Mouse (Mus musculus): ENCODE measurements around the gene Dctn3. TPM values are rescaled to one million over a fixed set of nuclear protein-coding genes. Genes with fewer than 3 reads are reported as not detected.

Dctn3 gene
- polyA plus RNA-seq, 1 experiment = 155 TPM

DNA sequence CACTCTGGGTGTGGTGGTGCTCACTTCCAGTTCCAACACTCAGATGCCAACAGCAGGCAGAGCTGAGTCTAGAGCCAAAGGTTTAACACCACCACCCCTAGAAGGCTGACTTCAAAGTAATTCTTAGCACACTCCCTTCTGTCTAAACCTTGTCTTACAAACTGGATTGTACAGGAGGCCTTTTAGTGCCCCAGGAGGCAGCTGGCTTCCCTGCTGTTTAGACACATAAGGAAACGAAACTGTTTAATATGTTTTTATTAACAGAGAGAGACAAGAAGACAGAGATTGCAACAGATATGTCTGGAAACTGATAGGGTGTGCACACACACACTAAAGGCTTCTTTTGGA, 15.3 kb upstream of the Dctn3 start:
- Histone ChIP-seq H3K27me3 (ENCODE audit: control insufficient read depth, insufficient read depth, insufficient read length) (peaks cover 2% of the 10 kb centered on the region), H3K36me3 (ENCODE audit: control insufficient read depth, insufficient read depth) (no peaks in the 10 kb centered on the region), H3ac (ENCODE audit: control insufficient read depth, insufficient read length) (no peak overlapping the region), H3K4me3 (no peak overlapping the region), H3K4me2 (ENCODE audit: low read depth) (peak overlapping the region; percentile 63), H3K79me2 (ENCODE audit: control insufficient read depth, insufficient read depth) (peaks cover 14% of the 10 kb centered on the region)
- TF ChIP-seq REST (IDR thresholded peaks at IDR 0.05; ENCODE audit: insufficient read depth, insufficient read length) (no peak), MAX (IDR thresholded peaks at IDR 0.05; ENCODE audit: low read depth) (no peak), POLR2AphosphoS2 (IDR thresholded peaks at IDR 0.05; ENCODE audit: insufficient read length, low read depth) (no peak)

GRCm38 (mm10) chr4:41737602-41738255, 14.8 kb upstream of the Dctn3 start:
- H3K79me2 ChIP-seq (ENCODE audit: control insufficient read depth, insufficient read depth) = peaks cover 14% of the 10 kb centered on the region
- peak overlapping the region; percentile 63 for H3K4me2 ChIP-seq (ENCODE audit: low read depth)
- H3ac ChIP-seq (ENCODE audit: control insufficient read depth, insufficient read length) = no peak overlapping the region
- TF ChIP-seq USF1 (IDR thresholded peaks at IDR 0.05; ENCODE audit: low read depth) (no peak), TCF12 (IDR thresholded peaks at IDR 0.05; ENCODE audit: insufficient read depth, poor library complexity, severe bottlenecking) (no peak), MAX (IDR thresholded peaks at IDR 0.05; ENCODE audit: low read depth) (no peak), MYOG (IDR thresholded peaks at IDR 0.05; ENCODE audit: control insufficient read depth in 1 of 3, insufficient read depth in 1 of 3, insufficient read length in 2 of 3, low read depth in 2 of 3) (peak in 1 of 3 experiments; percentile 8), TCF3 (IDR thresholded peaks at IDR 0.05; ENCODE audit: insufficient read length, low read depth) (no peak), SRF (IDR thresholded peaks at IDR 0.05; ENCODE audit: control insufficient read depth, insufficient read length, low read depth) (no peak), E2F4 (IDR thresholded peaks at IDR 0.05; ENCODE audit: insufficient read depth) (no peak), POLR2AphosphoS2 (IDR thresholded peaks at IDR 0.05; ENCODE audit: insufficient read length, low read depth) (peak; percentile 70)
- H3K4me3 ChIP-seq = no peak overlapping the region
- peaks cover 7% of the 10 kb centered on the region for H3K27me3 ChIP-seq (ENCODE audit: control insufficient read depth, insufficient read depth, insufficient read length)
- no peaks in the 10 kb centered on the region for H3K36me3 ChIP-seq (ENCODE audit: control insufficient read depth, insufficient read depth)

GRCm38 (mm10) chr4:41731052-41731765, 8.2 kb upstream of the Dctn3 start, which contains the start of gene Arid3c:
Arid3c (minus strand) TSS chr4:41731142.
- peaks cover 60% of the 10 kb centered on the region for H3K27me3 ChIP-seq (ENCODE audit: control insufficient read depth, insufficient read depth, insufficient read length)
- TF ChIP-seq POLR2A (IDR thresholded peaks at IDR 0.05; ENCODE audit: insufficient read length, low read depth) = no peak
- no peak for TF ChIP-seq POLR2AphosphoS2 (IDR thresholded peaks at IDR 0.05; ENCODE audit: insufficient read length, low read depth)
- TF ChIP-seq MYOG (IDR thresholded peaks at IDR 0.05; ENCODE audit: control insufficient read depth in 1 of 3, insufficient read depth in 1 of 3, insufficient read length in 2 of 3, low read depth in 2 of 3) = no peak
- no peak for TF ChIP-seq E2F4 (IDR thresholded peaks at IDR 0.05; ENCODE audit: insufficient read depth)
- no peak for TF ChIP-seq CEBPB (IDR thresholded peaks at IDR 0.05; ENCODE audit: insufficient read depth, poor library complexity, severe bottlenecking)
- TF ChIP-seq SRF (IDR thresholded peaks at IDR 0.05; ENCODE audit: control insufficient read depth, insufficient read length, low read depth) = no peak
- TF ChIP-seq TCF3 (IDR thresholded peaks at IDR 0.05; ENCODE audit: insufficient read length, low read depth) = no peak
- no peak for TF ChIP-seq TCF12 (IDR thresholded peaks at IDR 0.05; ENCODE audit: insufficient read depth, poor library complexity, severe bottlenecking)
- no peak for TF ChIP-seq MAX (IDR thresholded peaks at IDR 0.05; ENCODE audit: low read depth)
- TF ChIP-seq REST (IDR thresholded peaks at IDR 0.05; ENCODE audit: insufficient read depth, insufficient read length) = no peak
- no peak for TF ChIP-seq MYOD1 (IDR thresholded peaks at IDR 0.05; ENCODE audit: control insufficient read depth in 1 of 3, insufficient read length in 2 of 3, low read depth in 2 of 3)
- TF ChIP-seq USF1 (IDR thresholded peaks at IDR 0.05; ENCODE audit: low read depth) = no peak
- no peak within 1 kb of the TSS for H3K4me3 ChIP-seq
- no peaks in the 10 kb centered on the region for H3K79me2 ChIP-seq (ENCODE audit: control insufficient read depth, insufficient read depth)
- no peak within 1 kb of the TSS for H3ac ChIP-seq (ENCODE audit: control insufficient read depth, insufficient read length)
- H3K4me2 ChIP-seq (ENCODE audit: low read depth) = peak within 1 kb of the TSS; percentile 34
- H3K36me3 ChIP-seq (ENCODE audit: control insufficient read depth, insufficient read depth) = no peaks in the 10 kb centered on the region

GRCm38 (mm10) chr4:41726826-41727621, 4.1 kb upstream of the Dctn3 start:
- TF ChIP-seq CEBPB (IDR thresholded peaks at IDR 0.05; ENCODE audit: insufficient read depth, poor library complexity, severe bottlenecking) = no peak
- peak in 1 of 3 experiments; percentile 13 for TF ChIP-seq MYOD1 (IDR thresholded peaks at IDR 0.05; ENCODE audit: control insufficient read depth in 1 of 3, insufficient read length in 2 of 3, low read depth in 2 of 3)
- no peak for TF ChIP-seq REST (IDR thresholded peaks at IDR 0.05; ENCODE audit: insufficient read depth, insufficient read length)
- TF ChIP-seq POLR2A (IDR thresholded peaks at IDR 0.05; ENCODE audit: insufficient read length, low read depth) = no peak
- TF ChIP-seq TCF12 (IDR thresholded peaks at IDR 0.05; ENCODE audit: insufficient read depth, poor library complexity, severe bottlenecking) = no peak
- TF ChIP-seq TCF3 (IDR thresholded peaks at IDR 0.05; ENCODE audit: insufficient read length, low read depth) = no peak
- no peaks in the 10 kb centered on the region for H3K36me3 ChIP-seq (ENCODE audit: control insufficient read depth, insufficient read depth)

More at GRCm38 (mm10) chr4:41726826-41727621, 4.1 kb upstream of the Dctn3 start:
- H3ac ChIP-seq (ENCODE audit: control insufficient read depth, insufficient read length) = no peak overlapping the region
- H3K27me3 ChIP-seq (ENCODE audit: control insufficient read depth, insufficient read depth, insufficient read length) = peaks cover 62% of the 10 kb centered on the region
- H3K79me2 ChIP-seq (ENCODE audit: control insufficient read depth, insufficient read depth) = peaks cover 6% of the 10 kb centered on the region
- H3K4me3 ChIP-seq = no peak overlapping the region
- H3K4me2 ChIP-seq (ENCODE audit: low read depth) = no peak overlapping the region
